Mouse (Mus musculus): Measurements from ENCODE around the gene Cdip1. TPM values are rescaled to one million over a fixed set of nuclear protein-coding genes. Genes with fewer than 3 reads are reported as not detected.
"Not testable (repeated sequence)": the region's sequence is repeated elsewhere in the genome, so short reads cannot be mapped to it uniquely, and the experiment has no call there.

Cdip1 gene
- polyA plus RNA-seq (2015; fragmentation: Nextera tagmentation; extraction: Ambion mirVana): 130 and 137 TPM in 2 replicates

DNA sequence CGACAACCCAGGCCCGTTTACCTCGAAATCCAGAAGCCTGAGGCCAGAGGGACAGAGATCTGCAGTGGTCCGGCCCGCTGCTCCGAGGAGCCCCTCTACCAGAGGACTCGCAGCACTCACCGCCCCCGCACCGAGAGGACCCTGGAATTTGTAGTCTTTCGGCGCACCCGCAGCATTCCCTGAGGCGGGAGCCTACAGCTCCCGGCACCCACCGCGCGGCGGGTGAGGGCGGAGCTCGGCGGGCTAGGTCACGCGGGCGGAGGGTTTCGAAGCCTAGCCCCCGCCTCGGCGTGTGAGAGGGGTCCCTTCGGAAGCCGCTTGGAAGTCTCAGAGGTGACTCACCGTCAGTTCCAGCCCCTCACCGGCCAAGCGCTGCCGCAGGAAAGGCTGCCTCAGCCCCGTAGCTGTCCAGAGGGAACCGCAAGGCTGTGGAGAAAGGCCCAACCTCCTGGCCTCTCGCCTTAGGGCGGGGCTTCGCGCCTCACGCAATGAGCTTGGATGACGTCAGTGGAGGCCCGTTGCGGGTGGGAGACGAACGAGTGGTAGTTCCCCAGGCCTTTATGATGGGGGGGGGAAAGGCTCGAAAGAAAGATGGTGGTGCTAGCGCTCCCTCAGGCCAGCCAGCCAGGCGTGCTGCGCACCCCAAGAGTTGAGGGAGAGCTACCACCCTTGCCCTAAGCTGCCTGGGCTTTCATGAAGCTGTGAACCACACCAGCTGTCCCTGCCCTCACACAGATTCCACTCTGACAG lies at the start of gene Cdip1:
Gene Cdip1, minus strand, starts transcription at position 483 of the 750 bp plus-strand sequence.
- ATAC-seq (ENCODE audit: low FRiP score): peak; percentile 99
- under 1% methylated on average over 51 of the region's 51 CpGs for WGBS
- Histone ChIP-seq H3K4me1 (peaks cover 43% of the 10 kb centered on the region), H3K4me3 (replicated peaks) (peak within 1 kb of the TSS; percentile 86), H3K9me3 (replicated peaks) (no peaks in the 10 kb centered on the region), H3K9ac (replicated peaks) (peak within 1 kb of the TSS; percentile 89), H3K4me2 (peak within 1 kb of the TSS; percentile 85), H3K27me3 (replicated peaks) (no peaks in the 10 kb centered on the region), H3K27ac (replicated peaks) (peak within 1 kb of the TSS; percentile 99), H3K36me3 (no peaks in the 10 kb centered on the region)

DNA sequence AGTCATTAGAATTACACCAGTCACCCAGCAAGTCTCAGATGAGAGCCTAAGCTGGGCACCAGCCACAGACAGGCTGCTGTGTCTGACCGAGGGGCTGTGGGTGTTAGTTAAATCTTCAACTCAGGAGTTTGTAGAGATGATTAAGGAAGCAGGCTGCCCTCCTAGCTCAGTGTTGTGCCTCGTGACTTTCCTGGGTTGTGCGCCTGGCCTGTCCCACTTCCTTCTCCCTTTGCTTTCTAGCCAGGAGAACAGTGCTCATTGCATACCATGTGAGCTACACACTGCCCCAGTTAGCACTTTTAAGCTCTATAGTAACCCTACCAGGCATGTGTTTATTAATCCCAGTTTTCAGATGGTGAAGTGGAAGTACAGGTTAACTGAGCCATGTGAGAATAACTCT lies 49.5 kb upstream of the Cdip1 start:
- no peak for ATAC-seq (ENCODE audit: low FRiP score)
- Histone ChIP-seq H3K9me3 (replicated peaks) (no peaks in the 10 kb centered on the region), H3K27me3 (replicated peaks) (no peaks in the 10 kb centered on the region), H3K4me2 (no peak overlapping the region), H3K4me1 (no peaks in the 10 kb centered on the region; the same call in 1 of the 2 replicates), H3K27ac (replicated peaks) (no peak overlapping the region), H3K4me3 (replicated peaks) (no peak overlapping the region), H3K36me3 (no peaks in the 10 kb centered on the region), H3K9ac (replicated peaks) (no peak overlapping the region)
- WGBS: 89% methylated on average over 3 of the region's 3 CpGs

DNA sequence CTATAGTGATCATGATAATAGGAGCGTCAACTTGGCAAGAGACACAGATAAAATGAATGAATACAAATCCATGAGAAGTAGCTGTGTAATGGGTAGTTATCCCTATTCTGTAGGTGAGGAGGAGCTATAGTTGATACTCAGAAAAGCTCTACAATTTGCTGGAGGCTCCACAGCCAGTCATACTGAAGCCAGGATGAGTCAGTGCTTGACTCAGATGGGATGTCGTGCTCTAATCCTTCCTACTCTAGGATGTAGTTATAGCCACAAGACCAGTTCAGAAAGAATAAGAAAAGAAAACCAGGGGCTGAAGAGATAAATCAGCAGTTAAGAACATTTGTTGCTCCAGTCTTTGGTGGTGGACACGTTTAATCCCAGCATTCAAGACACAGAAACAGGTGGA lies 47.5 kb upstream of the Cdip1 start:
- H3K4me2 ChIP-seq: no peak overlapping the region

DNA sequence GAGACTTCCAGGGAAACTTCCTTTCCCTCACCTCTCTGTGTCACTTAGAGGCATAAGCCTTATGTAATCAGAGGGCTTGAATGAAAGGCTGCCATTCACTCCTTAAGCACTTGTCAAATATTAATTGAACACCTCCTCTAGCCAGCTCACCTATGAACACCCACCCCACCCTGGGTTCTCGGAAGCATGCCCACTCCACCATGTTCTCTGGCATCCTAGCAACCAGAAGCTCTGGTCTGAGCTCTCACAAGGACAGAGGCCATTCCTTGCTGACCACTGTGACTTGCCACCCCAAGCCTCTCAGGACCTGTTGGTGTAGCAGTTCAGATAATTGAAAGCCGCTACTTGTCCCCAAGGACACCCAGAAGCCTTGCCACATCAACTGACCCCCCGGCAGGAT lies 45.1 kb upstream of the Cdip1 start, which contains the start of gene 4930562C15Rik:
Gene 4930562C15Rik, plus strand, starts transcription at position 226 of the 400 bp plus-strand sequence.
- Histone ChIP-seq H3K27ac (replicated peaks) (no peak within 1 kb of the TSS), H3K4me3 (replicated peaks) (no peak within 1 kb of the TSS), H3K36me3 (no peaks in the 10 kb centered on the region), H3K9me3 (replicated peaks) (no peaks in the 10 kb centered on the region), H3K27me3 (replicated peaks) (no peaks in the 10 kb centered on the region), H3K4me1 (no peaks in the 10 kb centered on the region), H3K4me2 (no peak within 1 kb of the TSS), H3K9ac (replicated peaks) (no peak within 1 kb of the TSS)
- WGBS: 87% methylated on average over 3 of the region's 3 CpGs
- ATAC-seq (ENCODE audit: low FRiP score): no peak

More for the DNA sequence above, 47.5 kb upstream of the Cdip1 start:
- no peaks in the 10 kb centered on the region for H3K9me3 ChIP-seq (replicated peaks)
- H3K9ac ChIP-seq (replicated peaks): no peak overlapping the region
- 83% methylated on average over 3 of the region's 3 CpGs for WGBS
- H3K4me1 ChIP-seq: no peaks in the 10 kb centered on the region; the same call in 1 of the 2 replicates
- H3K27me3 ChIP-seq (replicated peaks): no peaks in the 10 kb centered on the region
- H3K36me3 ChIP-seq: no peaks in the 10 kb centered on the region
- ATAC-seq (ENCODE audit: low FRiP score): no peak
- no peak overlapping the region for H3K4me3 ChIP-seq (replicated peaks)
- no peak overlapping the region for H3K27ac ChIP-seq (replicated peaks)

DNA sequence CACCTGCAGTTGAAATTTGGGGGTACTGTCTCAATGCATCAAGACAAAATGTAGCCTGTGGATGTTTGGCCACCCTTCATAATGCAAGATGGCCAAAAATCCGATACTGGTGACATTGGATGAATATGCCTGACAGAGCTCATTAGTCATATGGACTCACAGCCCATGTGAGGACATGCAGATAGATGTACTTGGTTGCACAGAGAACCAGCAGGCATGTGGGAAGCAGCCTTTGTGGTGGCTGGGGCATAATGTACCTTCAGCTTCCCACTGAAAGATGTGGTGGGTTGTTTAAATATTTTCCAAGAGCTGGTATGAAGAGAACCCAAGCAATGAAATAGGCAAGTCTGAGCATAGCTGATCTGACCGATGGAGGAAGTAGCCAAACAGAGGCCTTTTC lies 43.8 kb upstream of the Cdip1 start:
- Histone ChIP-seq H3K9ac (replicated peaks) (no peak overlapping the region), H3K27me3 (replicated peaks) (no peaks in the 10 kb centered on the region), H3K9me3 (replicated peaks) (no peaks in the 10 kb centered on the region), H3K4me2 (no peak overlapping the region), H3K4me3 (replicated peaks) (no peak overlapping the region), H3K36me3 (no peaks in the 10 kb centered on the region), H3K27ac (replicated peaks) (no peak overlapping the region), H3K4me1 (no peaks in the 10 kb centered on the region)
- WGBS: 83% methylated on average over 2 of the region's 2 CpGs
- no peak for ATAC-seq (ENCODE audit: low FRiP score)

DNA sequence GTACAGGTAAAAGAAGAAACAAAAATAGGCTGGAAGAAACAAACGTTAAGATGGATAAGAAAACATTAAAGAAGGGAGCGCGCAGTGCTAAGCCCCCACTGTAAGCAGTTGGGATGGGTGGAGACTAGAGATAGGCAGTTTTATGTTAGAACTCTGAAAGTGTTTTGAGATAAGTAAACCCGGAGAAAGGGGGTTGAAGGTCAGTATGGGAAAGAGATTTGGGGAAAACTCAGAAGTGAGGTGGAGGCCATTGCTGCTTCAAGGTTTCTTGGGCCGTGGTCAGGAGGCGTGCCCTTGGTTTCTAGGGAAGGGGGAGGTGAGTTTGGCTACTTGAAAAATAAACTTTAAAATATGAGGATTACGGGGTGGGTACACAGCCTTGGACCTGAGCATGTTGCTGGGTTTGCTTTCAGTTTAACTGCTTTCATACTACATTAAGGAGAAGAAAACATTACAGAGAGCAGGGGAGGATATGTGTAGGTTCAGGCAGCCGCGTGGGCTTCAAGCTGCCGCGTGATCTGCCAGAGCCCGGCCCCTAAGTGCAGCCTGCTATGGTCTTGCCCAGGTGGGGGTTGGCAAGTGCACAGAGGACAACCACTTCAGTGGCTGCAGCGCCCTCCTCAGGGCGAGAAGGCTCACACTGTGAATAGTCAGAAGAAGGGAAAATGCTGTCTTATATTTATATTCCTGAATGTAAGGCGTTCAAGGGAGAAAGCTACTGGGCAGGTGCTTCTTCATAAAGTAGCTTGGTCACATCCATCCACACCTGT lies 41.7 kb upstream of the Cdip1 start:
- no peaks in the 10 kb centered on the region for H3K9me3 ChIP-seq (replicated peaks)
- ATAC-seq (ENCODE audit: low FRiP score): no peak
- no peak overlapping the region for H3K9ac ChIP-seq (replicated peaks)
- H3K36me3 ChIP-seq: no peaks in the 10 kb centered on the region
- H3K4me2 ChIP-seq: no peak overlapping the region
- WGBS: 76% methylated on average over 15 of the region's 15 CpGs
- H3K4me3 ChIP-seq (replicated peaks): no peak overlapping the region
- no peaks in the 10 kb centered on the region for H3K27me3 ChIP-seq (replicated peaks)
- H3K4me1 ChIP-seq: no peaks in the 10 kb centered on the region
- no peak overlapping the region for H3K27ac ChIP-seq (replicated peaks)

DNA sequence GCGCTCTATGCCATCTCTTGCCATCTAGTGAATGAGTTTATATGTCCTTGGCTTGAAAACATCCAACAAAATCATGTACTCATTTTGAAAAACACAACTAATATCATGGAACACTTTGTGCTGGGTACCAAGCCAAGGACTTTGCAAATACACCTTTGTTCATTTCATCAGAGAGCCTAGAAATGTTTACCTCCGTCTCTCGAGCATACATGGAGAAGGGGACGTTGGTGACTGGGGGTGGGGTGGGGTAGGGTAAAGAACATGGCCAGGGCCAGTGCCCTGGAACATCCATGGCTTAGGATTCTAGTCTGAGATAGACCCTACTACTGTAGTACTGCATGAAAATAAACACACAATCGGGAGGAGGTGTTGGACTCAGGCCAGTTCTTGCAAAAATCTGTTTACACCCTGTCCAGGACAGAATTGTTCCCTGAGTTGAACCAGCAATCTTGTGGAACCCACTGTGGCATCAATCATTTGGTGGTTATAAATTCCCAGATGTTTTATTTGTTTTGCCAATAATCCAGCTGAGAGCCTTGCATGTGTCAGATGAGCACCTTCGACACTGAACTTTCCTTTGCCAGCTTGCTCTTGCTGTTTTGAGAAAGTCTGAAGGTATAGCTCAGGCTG lies 39.3 kb upstream of the Cdip1 start:
- Histone ChIP-seq H3K27ac (replicated peaks) (no peak overlapping the region), H3K4me2 (no peak overlapping the region), H3K27me3 (replicated peaks) (no peaks in the 10 kb centered on the region), H3K4me1 (no peaks in the 10 kb centered on the region), H3K36me3 (no peaks in the 10 kb centered on the region), H3K4me3 (replicated peaks) (no peak overlapping the region), H3K9me3 (replicated peaks) (no peaks in the 10 kb centered on the region), H3K9ac (replicated peaks) (no peak overlapping the region)
- ATAC-seq (ENCODE audit: low FRiP score): no peak
- WGBS: 84% methylated on average over 6 of the region's 6 CpGs

DNA sequence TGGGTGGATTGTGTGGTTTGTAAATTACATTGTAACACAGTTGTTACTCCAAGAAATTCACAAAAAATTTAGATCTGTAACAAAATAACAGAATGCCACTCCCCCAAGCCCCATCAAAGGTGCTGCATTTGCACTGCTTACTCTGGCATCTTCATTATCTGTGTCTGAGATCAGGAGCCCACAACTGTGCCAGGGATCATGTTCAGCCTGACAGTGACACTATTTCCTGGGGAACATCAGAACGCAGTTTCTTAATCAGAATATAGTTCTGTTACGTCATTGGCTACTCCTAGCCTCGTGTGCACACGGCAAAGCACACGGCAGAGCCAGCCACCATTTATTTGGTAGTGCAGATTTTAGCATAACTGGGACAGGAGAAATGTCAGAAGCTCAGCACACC lies 37.5 kb upstream of the Cdip1 start:
- no peak overlapping the region for H3K27ac ChIP-seq (replicated peaks)
- no peak overlapping the region for H3K4me2 ChIP-seq
- ATAC-seq (ENCODE audit: low FRiP score): no peak
- no peaks in the 10 kb centered on the region for H3K4me1 ChIP-seq
- no peak overlapping the region for H3K9ac ChIP-seq (replicated peaks)
- WGBS: 95% methylated on average over 5 of the region's 5 CpGs
- H3K4me3 ChIP-seq (replicated peaks): no peak overlapping the region
- no peaks in the 10 kb centered on the region for H3K36me3 ChIP-seq
- no peaks in the 10 kb centered on the region for H3K9me3 ChIP-seq (replicated peaks)
- H3K27me3 ChIP-seq (replicated peaks): no peaks in the 10 kb centered on the region

DNA sequence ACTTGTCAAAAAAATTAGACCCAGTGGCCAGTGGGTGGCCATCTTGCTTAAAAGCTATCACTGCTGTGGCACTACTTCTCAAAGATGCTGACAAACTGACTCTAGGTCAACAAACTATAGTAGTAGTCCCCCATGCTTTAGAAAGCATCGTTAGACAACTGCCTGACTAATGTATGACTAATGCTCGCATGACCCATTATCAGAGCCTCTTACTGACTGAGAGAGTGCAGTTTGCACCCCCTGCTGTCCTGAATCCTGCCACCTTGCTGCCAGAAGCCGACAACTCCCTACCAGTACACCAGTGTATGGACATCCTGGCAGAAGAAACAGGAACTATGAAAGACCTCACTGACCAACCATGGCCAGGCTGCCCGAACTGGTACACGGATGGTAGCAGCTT lies 34.4 kb upstream of the Cdip1 start:
- not testable (repeated sequence) for H3K9ac ChIP-seq (replicated peaks); H3K27me3 ChIP-seq (replicated peaks); H3K27ac ChIP-seq (replicated peaks); H3K36me3 ChIP-seq; H3K4me2 ChIP-seq; H3K4me3 ChIP-seq (replicated peaks); H3K4me1 ChIP-seq; H3K9me3 ChIP-seq (replicated peaks); ATAC-seq (ENCODE audit: low FRiP score)
- WGBS: 83% methylated on average over 5 of the region's 5 CpGs

DNA sequence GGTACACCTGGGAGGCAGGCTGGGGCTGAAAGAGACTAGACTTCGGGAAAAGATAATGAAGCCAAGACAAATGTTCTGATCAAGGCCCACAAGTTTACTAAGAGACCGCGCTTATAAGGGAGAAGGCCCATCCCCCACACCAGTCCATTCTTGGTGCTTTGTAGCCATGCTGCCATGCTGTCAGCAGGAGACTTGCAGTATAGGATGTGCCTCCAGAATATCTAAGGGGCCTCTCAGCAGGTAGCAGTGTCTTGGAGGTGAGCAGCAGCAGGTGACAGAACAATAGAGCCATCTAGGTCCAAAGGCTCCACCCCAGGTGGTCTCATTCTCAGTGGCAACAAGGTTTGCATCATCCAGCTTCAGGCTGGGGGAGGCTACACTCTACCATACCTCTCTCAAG lies 28.3 kb upstream of the Cdip1 start:
- Histone ChIP-seq H3K27me3 (replicated peaks) (no peaks in the 10 kb centered on the region), H3K4me1 (no peaks in the 10 kb centered on the region), H3K9ac (replicated peaks) (no peak overlapping the region), H3K9me3 (replicated peaks) (no peaks in the 10 kb centered on the region), H3K4me2 (no peak overlapping the region), H3K4me3 (replicated peaks) (no peak overlapping the region), H3K36me3 (no peaks in the 10 kb centered on the region), H3K27ac (replicated peaks) (no peak overlapping the region)
- ATAC-seq (ENCODE audit: low FRiP score): no peak
- 83% methylated on average over 3 of the region's 3 CpGs for WGBS

DNA sequence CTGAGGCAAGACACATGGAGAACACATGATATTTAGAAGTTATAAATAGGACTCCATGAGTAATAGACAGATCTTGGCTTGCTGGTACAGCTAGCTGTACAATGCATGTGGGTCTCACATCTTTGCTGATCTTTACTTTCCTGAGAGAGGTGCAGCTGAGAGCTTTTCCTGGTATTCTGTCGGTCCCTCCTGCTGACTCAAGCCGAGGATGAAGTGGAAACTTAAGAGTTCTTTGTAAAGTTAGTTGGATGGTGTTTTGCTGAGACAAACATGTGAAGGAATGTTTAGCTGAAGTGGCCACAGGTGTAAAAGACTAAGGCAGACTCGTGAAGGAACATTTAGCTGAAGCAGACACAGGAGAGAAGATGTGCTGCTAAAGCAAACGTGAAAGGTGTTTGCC lies 6.5 kb upstream of the Cdip1 start:
- Histone ChIP-seq H3K4me1 (no peaks in the 10 kb centered on the region), H3K9me3 (replicated peaks) (no peaks in the 10 kb centered on the region), H3K27me3 (replicated peaks) (no peaks in the 10 kb centered on the region), H3K4me2 (no peak overlapping the region), H3K27ac (replicated peaks) (no peak overlapping the region), H3K4me3 (replicated peaks) (no peak overlapping the region), H3K36me3 (no peaks in the 10 kb centered on the region), H3K9ac (replicated peaks) (no peak overlapping the region)
- 90% methylated on average over 4 of the region's 4 CpGs for WGBS
- ATAC-seq (ENCODE audit: low FRiP score): no peak

DNA sequence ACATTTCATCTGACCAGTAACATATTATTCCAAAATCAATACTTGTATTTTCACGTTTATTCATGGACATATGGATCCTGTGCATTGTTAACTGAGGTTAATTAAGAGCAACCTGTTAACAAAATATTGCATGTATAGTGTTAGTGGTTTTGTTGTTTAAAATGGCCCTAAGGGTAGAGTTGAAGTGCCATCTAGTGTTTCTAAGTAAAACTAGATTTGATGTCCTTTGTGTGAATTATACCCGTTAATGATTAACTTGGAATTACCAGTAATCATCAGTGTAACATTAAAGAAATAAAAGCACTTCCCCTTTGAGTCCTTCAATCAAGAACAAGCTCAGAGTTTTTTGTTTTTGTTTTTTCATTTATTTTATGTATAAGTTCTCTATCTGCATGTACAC lies 1.2 kb upstream of the Cdip1 start:
- Histone ChIP-seq H3K9ac (replicated peaks) (no peak overlapping the region), H3K9me3 (replicated peaks) (no peaks in the 10 kb centered on the region), H3K4me3 (replicated peaks) (no peak overlapping the region), H3K27ac (replicated peaks) (no peak overlapping the region), H3K4me1 (peaks cover 32% of the 10 kb centered on the region), H3K4me2 (no peak overlapping the region), H3K27me3 (replicated peaks) (no peaks in the 10 kb centered on the region), H3K36me3 (no peaks in the 10 kb centered on the region)
- WGBS: 67% methylated on average over 2 of the region's 2 CpGs
- ATAC-seq (ENCODE audit: low FRiP score): no peak
